Mouse (Mus musculus): ENCODE measurements around the gene Heg1. TPM values are rescaled to one million over a fixed set of nuclear protein-coding genes. Genes with fewer than 3 reads are reported as not detected.

Gene Heg1
- total RNA-seq (2015; ENCODE audit: low replicate concordance) (7.9 and 12.2 TPM in 2 replicates), total RNA-seq (2017; ENCODE audit: low replicate concordance) (1.8 and 4.0 TPM in 2 replicates)

DNA sequence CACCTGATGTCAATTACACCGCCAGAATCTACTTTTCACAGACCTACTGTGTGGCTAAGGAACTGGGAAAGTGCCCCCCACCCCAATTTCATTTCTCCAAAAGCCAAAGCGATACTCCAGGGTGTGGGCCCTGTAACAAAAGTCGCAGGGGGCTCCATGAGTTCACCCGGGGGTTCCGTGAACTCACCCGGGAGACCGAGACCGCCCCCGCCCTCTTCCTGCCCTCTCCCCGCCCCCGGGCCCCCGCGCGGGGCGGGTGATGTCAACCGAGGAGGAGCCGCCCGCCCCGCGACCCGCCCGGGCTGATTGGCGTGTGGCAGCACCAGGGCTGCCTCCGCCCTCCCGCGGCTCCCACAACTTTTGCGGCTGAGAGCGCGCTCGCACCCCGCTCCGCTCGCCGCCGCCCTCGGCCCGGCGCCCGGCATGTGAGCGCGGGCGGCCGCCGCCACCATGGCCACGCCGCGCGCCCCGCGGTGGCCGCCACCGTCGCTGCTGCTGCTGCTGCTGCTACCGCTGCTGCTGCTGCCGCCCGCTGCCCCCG lies at the start of gene Heg1:
Gene Heg1, plus strand, starts transcription at position 209 of the 541 bp plus-strand sequence.
- peak; percentile 73 for ATAC-seq (replicated peaks; ENCODE audit: low FRiP score, poor library complexity, severe bottlenecking)

GRCm38 (mm10) chr16:33635836-33636595 lies 48.2 kb upstream of the Heg1 start:
- no peak for ATAC-seq (replicated peaks; ENCODE audit: low FRiP score, poor library complexity, severe bottlenecking)

- ATAC-seq (replicated peaks; ENCODE audit: low FRiP score, poor library complexity, severe bottlenecking): no peak
These were observed 42.4 kb upstream of the Heg1 start for GRCm38 (mm10) chr16:33641779-33642178.

GRCm38 (mm10) chr16:33653116-33653515 lies 31.1 kb upstream of the Heg1 start:
- no peak for ATAC-seq (replicated peaks; ENCODE audit: low FRiP score, poor library complexity, severe bottlenecking)

GRCm38 (mm10) chr16:33655443-33655842 lies 28.7 kb upstream of the Heg1 start:
- no peak for ATAC-seq (replicated peaks; ENCODE audit: low FRiP score, poor library complexity, severe bottlenecking)

DNA sequence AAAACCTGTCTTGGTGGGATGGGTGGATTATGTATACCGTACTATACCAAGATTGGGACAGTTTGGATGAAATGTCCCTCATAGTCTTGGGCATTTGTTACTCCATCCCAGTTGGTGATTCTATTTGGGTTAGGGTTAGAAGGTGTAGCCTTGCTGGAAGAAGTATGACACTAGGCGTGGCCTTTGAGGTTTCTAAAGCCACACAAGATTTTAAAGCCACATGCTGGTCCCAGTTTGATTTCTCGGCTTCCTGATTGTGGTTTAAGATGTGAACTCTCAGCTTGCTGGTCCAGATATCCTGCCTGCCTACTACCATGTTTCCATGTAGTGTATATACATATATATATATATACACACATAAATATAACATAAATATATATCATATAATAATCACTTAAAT lies 27.0 kb upstream of the Heg1 start:
- ATAC-seq (replicated peaks; ENCODE audit: low FRiP score, poor library complexity, severe bottlenecking): no peak

DNA sequence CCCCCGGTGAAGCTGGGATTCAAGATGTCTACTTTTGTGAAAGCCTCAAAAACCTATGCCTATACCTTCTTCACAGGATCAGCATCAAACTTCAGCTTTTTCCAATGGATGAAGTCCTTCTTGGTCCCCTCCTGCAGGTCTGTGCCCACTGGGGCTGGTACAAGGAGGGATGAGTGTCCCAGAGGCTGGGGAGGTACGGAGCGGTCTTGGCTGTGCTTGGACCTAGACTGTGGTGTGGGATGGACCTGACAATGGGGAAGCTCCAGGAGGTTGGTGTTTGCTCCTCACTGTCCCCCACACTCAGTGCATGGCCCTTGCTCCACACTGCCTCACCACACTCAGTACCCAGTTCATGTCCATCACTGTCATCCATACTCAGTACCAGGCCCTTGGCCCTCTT lies 26.0 kb upstream of the Heg1 start:
- no peak for ATAC-seq (replicated peaks; ENCODE audit: low FRiP score, poor library complexity, severe bottlenecking)

GRCm38 (mm10) chr16:33659521-33659920 lies 24.6 kb upstream of the Heg1 start:
- ATAC-seq (replicated peaks; ENCODE audit: low FRiP score, poor library complexity, severe bottlenecking): no peak

GRCm38 (mm10) chr16:33660125-33660524 lies 24.0 kb upstream of the Heg1 start:
- ATAC-seq (replicated peaks; ENCODE audit: low FRiP score, poor library complexity, severe bottlenecking): no peak

- no peak for ATAC-seq (replicated peaks; ENCODE audit: low FRiP score, poor library complexity, severe bottlenecking)
These were observed 21.3 kb upstream of the Heg1 start for GRCm38 (mm10) chr16:33662841-33663240.

- no peak for ATAC-seq (replicated peaks; ENCODE audit: low FRiP score, poor library complexity, severe bottlenecking)
These were observed 17.9 kb upstream of the Heg1 start for GRCm38 (mm10) chr16:33666226-33666625.

GRCm38 (mm10) chr16:33666985-33667538 lies 17.1 kb upstream of the Heg1 start:
- ATAC-seq (replicated peaks; ENCODE audit: low FRiP score, poor library complexity, severe bottlenecking): no peak

- ATAC-seq (replicated peaks; ENCODE audit: low FRiP score, poor library complexity, severe bottlenecking): no peak
These were observed 15.7 kb upstream of the Heg1 start for GRCm38 (mm10) chr16:33668448-33668847.

GRCm38 (mm10) chr16:33669072-33669471 lies 15.1 kb upstream of the Heg1 start:
- no peak for ATAC-seq (replicated peaks; ENCODE audit: low FRiP score, poor library complexity, severe bottlenecking)

DNA sequence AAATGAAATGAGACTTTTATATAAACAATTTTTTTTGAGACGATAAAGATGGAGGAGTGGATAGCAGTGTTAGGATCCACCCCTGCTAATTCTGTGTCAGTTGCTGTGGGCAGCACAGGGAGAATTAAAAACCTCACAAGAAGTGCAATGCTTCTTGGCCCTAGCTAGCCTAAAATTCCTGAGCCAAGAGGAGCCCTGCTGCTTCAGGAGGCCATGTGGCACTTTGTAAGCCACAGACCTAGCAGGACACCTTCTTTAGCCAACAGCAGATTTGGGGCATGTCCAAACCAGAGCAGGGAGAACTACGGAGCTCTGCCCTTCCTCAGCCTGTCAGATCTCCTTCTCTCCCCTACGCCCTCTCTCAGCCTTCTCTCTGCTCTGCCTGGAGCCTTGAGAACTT lies 13.8 kb upstream of the Heg1 start:
- ATAC-seq (replicated peaks; ENCODE audit: low FRiP score, poor library complexity, severe bottlenecking): no peak

- no peak for ATAC-seq (replicated peaks; ENCODE audit: low FRiP score, poor library complexity, severe bottlenecking)
These were observed 13.2 kb upstream of the Heg1 start for GRCm38 (mm10) chr16:33670933-33671332.

GRCm38 (mm10) chr16:33672188-33672587 lies 12.0 kb upstream of the Heg1 start:
- ATAC-seq (replicated peaks; ENCODE audit: low FRiP score, poor library complexity, severe bottlenecking): no peak

- ATAC-seq (replicated peaks; ENCODE audit: low FRiP score, poor library complexity, severe bottlenecking): no peak
These were observed 11.5 kb upstream of the Heg1 start for GRCm38 (mm10) chr16:33672643-33673042.

DNA sequence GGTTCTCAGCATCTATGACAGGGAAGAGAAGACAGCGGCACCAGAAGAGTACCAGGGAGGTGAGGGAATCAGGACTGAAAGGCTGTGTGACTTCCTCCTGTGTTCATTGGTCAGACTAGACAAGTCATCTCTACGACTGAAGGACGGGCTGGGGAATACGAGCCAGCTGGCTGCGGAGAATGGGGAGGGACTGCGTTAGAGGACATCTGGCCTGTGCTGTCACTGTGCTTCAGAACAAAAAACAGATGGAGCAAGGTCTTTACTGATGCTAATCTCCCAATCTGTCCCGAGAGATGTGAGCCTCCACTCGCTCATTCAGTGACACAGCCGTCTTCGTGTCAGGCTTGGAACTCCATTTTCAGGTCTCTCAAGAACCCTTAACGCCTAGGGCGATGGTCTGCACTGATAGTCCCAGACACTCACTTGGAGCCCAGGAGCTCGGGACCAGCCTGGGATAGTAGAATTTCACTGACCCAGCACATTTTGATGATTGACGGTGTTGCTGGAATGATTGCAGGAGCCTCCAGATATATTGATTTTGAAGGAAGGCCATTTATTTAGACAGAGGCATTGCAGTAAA lies 10.6 kb upstream of the Heg1 start:
- ATAC-seq (replicated peaks; ENCODE audit: low FRiP score, poor library complexity, severe bottlenecking): no peak

GRCm38 (mm10) chr16:33675151-33675847 lies 8.9 kb upstream of the Heg1 start:
- ATAC-seq (replicated peaks; ENCODE audit: low FRiP score, poor library complexity, severe bottlenecking): no peak
